Mouse (Mus musculus) kidney, adult 2 months (tissue): ENCODE results near the gene Pfdn6. TPM values are rescaled to one million over a fixed set of nuclear protein-coding genes. Genes with fewer than 3 reads are reported as not detected.
"Not testable (repeated sequence)": the region's sequence is repeated elsewhere in the genome, so short reads cannot be mapped to it uniquely, and the experiment has no call there.

ENCODE experiments used
- DNase-seq: peaks from one replicate; pipeline ENCODE4 v3.0.0; 2021
- H3K27ac ChIP-seq: fragments of 200-500 bp; 2 replicates; pipeline ENCODE4 v1.5.1; 2012; ENCODE audit warnings: low read depth, low read length, control low read depth, inconsistent platforms; ENCODE audit not compliant: insufficient read depth
- H3K27me3 ChIP-seq: fragments of 200-500 bp; replicated peaks from 2 replicates; pipeline ENCODE4 v1.6.1; 2012; ENCODE audit warnings: mild to moderate bottlenecking, moderate library complexity, low read length, inconsistent platforms; ENCODE audit not compliant: control insufficient read depth, insufficient read depth
- H3K36me3 ChIP-seq: fragments of 200-500 bp; 2 replicates; pipeline ENCODE4 v1.6.1; 2012; ENCODE audit warnings: mild to moderate bottlenecking, moderate library complexity, low read length, inconsistent platforms; ENCODE audit not compliant: control insufficient read depth, insufficient read depth
- H3K4me1 ChIP-seq: fragments of 200-500 bp; 2 replicates; pipeline ENCODE4 v1.6.1; 2011; ENCODE audit warnings: low read length; ENCODE audit not compliant: control insufficient read depth, insufficient read depth
- H3K4me3 ChIP-seq: fragments of 200-500 bp; 2 replicates; pipeline ENCODE4 v1.5.1; 2011; ENCODE audit warnings: mild to moderate bottlenecking, low read depth, low read length, control low read depth; ENCODE audit not compliant: insufficient read depth
- CTCF ChIP-seq: fragments of 200-500 bp; conservative IDR thresholded peaks from 2 replicates; pipeline ENCODE4 v1.5.1; 2011; ENCODE audit warnings: low read depth, mild to moderate bottlenecking, control low read depth, low read length, moderate library complexity, mixed read lengths; ENCODE audit not compliant: insufficient read depth, insufficient read length
- POLR2A ChIP-seq: fragments of 200-500 bp; IDR thresholded peaks from one replicate; pipeline ENCODE4 v1.6.1; 2011; ENCODE audit warnings: low read depth, low read length, control low read depth
- WGBS: fragments of 180-500 bp; shearing (Covaris S2); methylation state at CpG from one replicate; pipeline ENCODE4 v1.1.7; 2018; 5-methylcytosine and 5-hydroxymethylcytosine counted together
- polyA plus RNA-seq: library from polyadenylated mRNA; depleted of rRNA; stranded (reverse); fragments of >200 nt; gene quantifications from 2 replicates; pipeline ENCODE4 v1.2.3, GENCODE M21; 2012; rRNA removed

Gene Pfdn6
- 27.4 and 41.1 TPM in 2 replicates for polyA plus RNA-seq

DNA sequence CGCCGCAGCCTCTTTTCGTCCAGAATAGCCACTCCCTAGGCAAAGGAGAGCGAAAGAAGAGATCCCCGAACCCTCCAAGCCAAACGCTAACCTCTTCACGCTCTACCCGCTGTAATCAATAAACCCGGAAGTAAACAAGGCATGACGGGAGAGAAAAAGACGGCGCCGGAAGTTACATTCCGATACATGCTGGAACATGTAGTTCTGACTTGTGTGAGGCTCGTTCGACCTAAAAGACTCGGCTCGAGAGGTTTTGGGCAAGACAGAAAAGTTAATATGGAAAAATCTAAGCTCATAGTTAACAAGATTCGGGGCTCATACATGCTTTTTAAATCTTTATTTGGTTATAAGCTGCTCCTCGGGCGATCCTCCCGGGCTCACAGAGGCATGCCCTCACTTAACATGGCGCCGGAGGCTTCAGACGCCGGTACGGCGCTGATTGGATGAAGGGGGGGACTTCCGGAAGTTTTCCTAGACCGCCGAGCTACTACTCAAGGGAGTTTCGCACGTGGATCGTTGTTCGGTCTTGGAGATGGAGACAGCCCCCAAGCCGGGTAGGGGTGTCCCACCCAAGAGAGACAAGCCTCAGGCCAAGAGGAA, at the start of gene Pfdn6, which contains the start of gene Wdr46:
Pfdn6 (minus strand) TSS at position 138 of the 600 bp plus-strand sequence.
Wdr46 (plus strand) TSS at position 455 of the 600 bp plus-strand sequence.
- WGBS: under 1% methylated on average over 36 of the region's 36 CpGs
- H3K36me3 ChIP-seq: no peaks in the 10 kb centered on the region
- TF ChIP-seq CTCF (no peak), POLR2A (no peak)
- no peaks in the 10 kb centered on the region for H3K4me1 ChIP-seq
- peak within 1 kb of the TSS; percentile 79 for H3K27ac ChIP-seq
- no peaks in the 10 kb centered on the region for H3K27me3 ChIP-seq
- H3K4me3 ChIP-seq: peak within 1 kb of the TSS; percentile 99
- DNase-seq: peak; percentile 95

- not testable (repeated sequence) for H3K27ac ChIP-seq, H3K4me3 ChIP-seq, H3K36me3 ChIP-seq, H3K27me3 ChIP-seq
- peak; percentile 61 for TF ChIP-seq CTCF
- 9% methylated on average over 8 of the region's 8 CpGs for WGBS
- peaks cover 12% of the 10 kb centered on the region; the same call in 1 of the 2 replicates for H3K4me1 ChIP-seq
- peak; percentile 67 for DNase-seq
Measured at GRCm38 (mm10) chr17:33982136-33982535, 42.0 kb upstream of the Pfdn6 start.

GRCm38 (mm10) chr17:33981192-33981909, 41.2 kb upstream of the Pfdn6 start:
- Histone ChIP-seq H3K27ac (peak overlapping the region; percentile 76), H3K4me3 (peak overlapping the region; percentile 51), H3K4me1 (peaks cover 12% of the 10 kb centered on the region; the same call in 1 of the 2 replicates)
- TF ChIP-seq CTCF: peak; percentile 55
- WGBS: under 1% methylated on average over 27 of the region's 27 CpGs
- H3K27me3 ChIP-seq, H3K36me3 ChIP-seq: not testable (repeated sequence)
- peak; percentile 96 for DNase-seq

- H3K27ac ChIP-seq: peak overlapping the region; percentile 36; the same call in 1 of the 2 replicates
- no peak for TF ChIP-seq POLR2A
- TF ChIP-seq CTCF: no peak
- peaks cover 12% of the 10 kb centered on the region; the same call in 1 of the 2 replicates for H3K4me1 ChIP-seq
- WGBS: 68% methylated on average over 19 of the region's 19 CpGs
- no peak for DNase-seq
- no peak overlapping the region for H3K4me3 ChIP-seq
- no peaks in the 10 kb centered on the region for H3K27me3 ChIP-seq
- H3K36me3 ChIP-seq: no peaks in the 10 kb centered on the region
Measured at GRCm38 (mm10) chr17:33980181-33981035, 40.3 kb upstream of the Pfdn6 start.

DNA sequence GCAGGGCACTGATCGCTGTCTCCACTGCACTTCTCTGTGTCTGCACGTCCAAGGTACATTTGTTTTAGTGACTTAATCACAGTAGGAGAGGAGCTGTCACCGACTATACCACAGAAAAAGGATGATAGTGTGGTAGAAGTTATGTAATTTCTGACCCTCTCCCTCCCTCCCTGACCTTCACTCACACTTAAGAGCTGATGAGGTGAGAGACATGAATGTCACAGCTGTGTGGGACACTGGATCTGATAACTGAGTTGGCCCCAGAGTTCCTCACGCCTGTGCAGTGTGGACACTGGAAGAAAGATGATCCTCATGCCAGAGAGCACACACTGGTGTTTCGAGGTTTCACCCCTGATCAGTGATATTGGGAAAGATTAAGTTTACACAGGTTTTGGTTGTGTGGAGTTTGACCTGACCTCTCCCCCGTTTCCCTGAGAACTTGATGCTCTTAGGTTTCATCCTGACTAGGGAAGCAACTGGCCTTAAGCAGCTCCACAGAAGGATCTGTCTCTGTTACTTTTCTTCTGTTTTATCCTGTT, 39.4 kb upstream of the Pfdn6 start:
- Histone ChIP-seq H3K27me3 (no peaks in the 10 kb centered on the region), H3K36me3 (no peaks in the 10 kb centered on the region), H3K27ac (peak overlapping the region; percentile 77), H3K4me1 (peaks cover 12% of the 10 kb centered on the region; the same call in 1 of the 2 replicates), H3K4me3 (no peak overlapping the region)
- 51% methylated on average over 6 of the region's 6 CpGs for WGBS
- no peak for DNase-seq
- no peak for TF ChIP-seq CTCF

- Histone ChIP-seq H3K4me3 (peak overlapping the region; percentile 61), H3K36me3 (no peaks in the 10 kb centered on the region), H3K27me3 (no peaks in the 10 kb centered on the region), H3K4me1 (peaks cover 12% of the 10 kb centered on the region; the same call in 1 of the 2 replicates), H3K27ac (peak overlapping the region; percentile 77)
- DNase-seq: peak; percentile 97
- TF ChIP-seq POLR2A (peak; percentile 77), CTCF (no peak)
- WGBS: under 1% methylated on average over 17 of the region's 17 CpGs
Measured at GRCm38 (mm10) chr17:33978631-33979031, 38.5 kb upstream of the Pfdn6 start.
